Mouse (Mus musculus): Measurements from ENCODE around the gene Dennd1a. TPM values are rescaled to one million over a fixed set of nuclear protein-coding genes. Genes with fewer than 3 reads are reported as not detected.

The Dennd1a gene
- total RNA-seq, 2 experiments from 2014 or later: 15.8 to 29.8 TPM

- ATAC-seq (replicated peaks; ENCODE audit: poor library complexity, severe bottlenecking): peak; percentile 33
Observed at GRCm38 (mm10) chr2:37765082-37765483, 522.1 kb downstream of the Dennd1a start.

GRCm38 (mm10) chr2:37764514-37764913, 522.7 kb downstream of the Dennd1a start:
- no peak for ATAC-seq (replicated peaks; ENCODE audit: poor library complexity, severe bottlenecking)

GRCm38 (mm10) chr2:37763638-37764037, 523.6 kb downstream of the Dennd1a start:
- no peak for ATAC-seq (replicated peaks; ENCODE audit: poor library complexity, severe bottlenecking)

GRCm38 (mm10) chr2:37760633-37761032, 526.6 kb downstream of the Dennd1a start:
- no peak for ATAC-seq (replicated peaks; ENCODE audit: poor library complexity, severe bottlenecking)

- ATAC-seq (replicated peaks; ENCODE audit: poor library complexity, severe bottlenecking): no peak
Observed at GRCm38 (mm10) chr2:37758343-37759015, 528.7 kb downstream of the Dennd1a start.

GRCm38 (mm10) chr2:37757784-37758183, 529.4 kb downstream of the Dennd1a start:
- ATAC-seq (replicated peaks; ENCODE audit: poor library complexity, severe bottlenecking): no peak

GRCm38 (mm10) chr2:37757016-37757415, 530.2 kb downstream of the Dennd1a start:
- peak; percentile 94 for ATAC-seq (replicated peaks; ENCODE audit: poor library complexity, severe bottlenecking)

GRCm38 (mm10) chr2:37756220-37756930, 530.8 kb downstream of the Dennd1a start:
- no peak for ATAC-seq (replicated peaks; ENCODE audit: poor library complexity, severe bottlenecking)

GRCm38 (mm10) chr2:37751114-37751513, 536.1 kb downstream of the Dennd1a start:
- ATAC-seq (replicated peaks; ENCODE audit: poor library complexity, severe bottlenecking): no peak

GRCm38 (mm10) chr2:37749323-37749722, 537.9 kb downstream of the Dennd1a start:
- peak; percentile 49; the same call in 1 of the 2 replicates for ATAC-seq (replicated peaks; ENCODE audit: poor library complexity, severe bottlenecking)

Other genes with a start within 250 kb of the Dennd1a start
- gene Lhx2, start 51.9 kb upstream of the Dennd1a start, total RNA-seq (2014; fragmentation: Nextera tagmentation): not detected in 2 replicates
- gene Lhx2, start 51.9 kb upstream of the Dennd1a start, total RNA-seq (2017): not detected in 2 replicates
- 7.3 and 24.4 TPM in 2 replicates for gene Nek6, start 224.3 kb upstream of the Dennd1a start, total RNA-seq (2014; fragmentation: Nextera tagmentation)
- 7.5 TPM in 2 replicates for gene Nek6, start 224.3 kb upstream of the Dennd1a start, total RNA-seq (2017)